Comparison of ENCODE assay signal across 14 mouse cellular contexts in genomic region chr10:8740797-8741196, GRCm38 (mm10).
"Had no signal": no experiment of that assay in that cellular context is flagged by ENCODE, and none has a peak within 500 bp of the region (broad histone marks: within the 10 kb centered on the region; RNA-seq: fewer than 3 reads in every experiment).

No protein-coding gene starts in this region.

- H3K4me3 ChIP-seq: limb, embryonic 13.5 days; midbrain, embryonic 10.5 days; neural tube, embryonic 12.5 days had no signal

- H3K9ac ChIP-seq: limb, embryonic 13.5 days; neural tube, embryonic 12.5 days had no signal

- DNase-seq: kidney, adult 8-10 months; kidney, postnatal 25 days; layer of hippocampus, adult 9-11 months; layer of hippocampus, postnatal 36 days; lung, adult 18-20 months; midbrain, embryonic 14.5 days; right cerebral cortex, postnatal 4 days; spleen, adult 18-20 months; thymus, adult 18-20 months; thymus, postnatal 14 days had no signal

- H3K27me3 ChIP-seq: limb, embryonic 13.5 days; neural tube, embryonic 12.5 days had no signal

- H3K9me3 ChIP-seq: limb, embryonic 13.5 days; midbrain, embryonic 10.5 days; neural tube, embryonic 12.5 days had no signal

- ATAC-seq: intestine, postnatal 0 days had no signal

- H3K27ac ChIP-seq: limb, embryonic 13.5 days; midbrain, embryonic 10.5 days; neural tube, embryonic 12.5 days had no signal

- H3K4me2 ChIP-seq: limb, embryonic 13.5 days; neural tube, embryonic 12.5 days had no signal

- H3K4me1 ChIP-seq: neural tube, embryonic 12.5 days had no signal
